Mouse (Mus musculus) cerebellum, adult 2 months (tissue): ENCODE data around the gene Rgl1.

Experiments used
- CTCF ChIP-seq: fragments of 200-500 bp; IDR thresholded peaks from 2 replicates; pipeline ENCODE4 v1.5.1; 2011; ENCODE audit warnings: low read depth, mild to moderate bottlenecking, control low read depth, low read length, moderate library complexity, borderline replicate concordance; ENCODE audit not compliant: insufficient read depth
- POLR2A ChIP-seq: fragments of 200-500 bp; IDR thresholded peaks from 2 replicates; pipeline ENCODE4 v1.6.1; 2011; ENCODE audit warnings: low read length, control low read depth, borderline replicate concordance; ENCODE audit not compliant: insufficient read depth

GRCm38 (mm10) chr1:152592609-152593008 lies 173.5 kb downstream of the Rgl1 start:
- TF ChIP-seq POLR2A, result no peak
- no peak for TF ChIP-seq CTCF
